Mouse (Mus musculus) colon, adult 2 months (tissue): ENCODE data around the gene Wtip. TPM values are rescaled to one million over a fixed set of nuclear protein-coding genes. Genes with fewer than 3 reads are reported as not detected.

Experiments used
- polyA plus RNA-seq: library from polyadenylated mRNA; depleted of rRNA; stranded (reverse); fragments of >200 nt; gene quantifications from 2 replicates; pipeline ENCODE4 v1.2.3, GENCODE M21; 2012; rRNA removed

Gene Wtip
- 36.6 and 46.3 TPM in 2 replicates for polyA plus RNA-seq

DNA sequence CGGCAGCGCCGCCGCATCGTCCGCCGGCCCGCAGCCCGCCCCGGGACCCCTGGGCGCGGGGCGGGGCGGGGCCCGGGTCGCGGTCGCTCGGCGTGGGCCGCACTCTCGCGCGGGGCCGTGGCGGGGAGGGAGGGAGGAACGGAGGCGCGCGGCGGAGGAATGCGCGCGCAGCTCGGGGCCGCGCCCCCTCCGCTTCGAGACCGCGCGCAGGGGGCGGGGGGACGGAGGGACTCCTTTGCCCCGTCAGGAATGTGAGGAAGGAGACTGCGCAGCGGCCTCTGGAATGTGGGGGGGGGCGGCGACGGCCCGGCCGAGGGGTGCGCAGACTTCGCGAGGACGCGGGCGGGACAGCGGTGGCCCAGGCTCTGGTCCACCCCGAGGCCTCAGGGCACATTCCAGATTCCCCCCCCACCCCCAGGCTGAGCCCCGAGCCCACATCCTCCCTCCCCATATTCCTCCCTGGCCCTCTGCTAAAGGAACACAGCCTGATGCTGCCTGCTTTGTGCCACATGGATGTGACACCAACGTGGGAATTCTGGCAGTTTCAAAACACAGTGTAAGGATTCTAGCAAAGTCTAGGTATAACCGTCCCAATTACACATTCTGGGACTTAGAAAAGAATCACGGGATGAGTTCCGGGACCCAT, at the start of gene Wtip:
Wtip (minus strand) TSS at position 152 of the 646 bp plus-strand sequence.

DNA sequence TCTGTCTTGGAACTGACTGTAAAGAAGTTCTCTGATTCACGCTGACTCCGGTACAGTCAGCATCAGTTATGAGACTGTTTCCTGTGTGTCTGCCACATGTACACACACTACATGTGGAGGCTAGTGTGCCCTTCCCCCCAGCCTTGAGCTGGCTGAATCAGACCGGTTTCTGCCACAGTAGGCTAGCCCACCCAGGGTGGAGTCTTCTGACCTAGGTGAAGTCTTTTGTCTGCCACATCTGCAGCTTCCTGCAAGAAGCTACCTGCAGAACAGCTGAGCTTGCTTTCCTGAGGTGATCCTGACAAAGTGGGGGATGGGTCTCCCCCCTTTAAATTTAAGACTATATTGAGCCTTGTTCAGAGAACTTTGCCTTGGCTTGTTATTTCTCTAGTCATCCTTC, 36.4 kb upstream of the Wtip start, which contains the start of gene Uba2:
Uba2 (minus strand) TSS at position 146 of the 400 bp plus-strand sequence.

DNA sequence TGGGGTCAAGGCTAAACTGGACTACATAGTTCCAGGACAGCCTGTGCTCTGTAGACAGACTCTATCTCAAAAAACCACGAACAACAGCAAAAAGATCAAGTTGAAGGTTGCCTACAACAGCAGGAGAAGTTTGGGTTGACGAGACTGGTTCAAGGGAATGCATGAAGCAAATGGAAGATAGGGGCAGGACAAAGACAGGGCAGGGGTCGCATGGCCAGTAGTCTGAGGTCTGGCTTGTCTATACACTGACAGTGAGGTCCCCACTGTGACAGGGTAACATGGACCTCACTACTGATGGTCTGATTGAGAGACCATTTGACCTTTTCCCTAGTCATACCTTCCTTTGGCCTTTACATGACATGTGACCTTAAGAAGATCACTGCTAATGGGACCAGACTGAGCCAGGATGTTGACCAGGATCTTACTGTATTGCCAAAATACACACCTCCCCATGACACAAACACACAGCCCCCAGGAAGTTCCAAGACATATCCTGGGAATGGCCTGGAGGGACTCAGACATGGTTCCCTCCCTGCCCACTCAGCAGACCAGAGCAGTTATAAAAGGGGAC, 38.1 kb downstream of the Wtip start, which contains the start of gene Scgb1b30:
Scgb1b30 (plus strand) TSS at position 521 of the 571 bp plus-strand sequence.

Other genes with a start within 250 kb of the Wtip start
- gene Scgb2b26, start 188.2 kb downstream of the Wtip start, polyA plus RNA-seq, result not detected in 2 replicates
- gene Scgb2b27, start 119.3 kb downstream of the Wtip start, polyA plus RNA-seq, result not detected in 2 replicates
- gene Scgb1b27, start 111.8 kb downstream of the Wtip start, polyA plus RNA-seq, result not detected in 2 replicates
- gene Scgb1b30, start 37.8 kb downstream of the Wtip start, polyA plus RNA-seq, result not detected in 2 replicates
- 21.2 and 25.2 TPM in 2 replicates for gene Uba2, start 36.3 kb upstream of the Wtip start, polyA plus RNA-seq
- gene Pdcd2l, start 63.4 kb upstream of the Wtip start, polyA plus RNA-seq, result 21.6 and 24.6 TPM in 2 replicates
- 433 and 475 TPM in 2 replicates for gene Gpi1, start 97.1 kb upstream of the Wtip start, polyA plus RNA-seq
- not detected in 2 replicates for gene Gm6096, start 117.8 kb upstream of the Wtip start, polyA plus RNA-seq
- 20.3 and 21.7 TPM in 2 replicates for gene 4931406P16Rik, start 180.3 kb upstream of the Wtip start, polyA plus RNA-seq